Mouse (Mus musculus) brain, embryonic 14.5 days (tissue): Measurements from ENCODE around the gene Olfr1152. TPM values are rescaled to one million over a fixed set of nuclear protein-coding genes. Genes with fewer than 3 reads are reported as not detected.

Experiments
- DNase-seq: peaks from one replicate; pipeline ENCODE4 v3.0.0-alpha.2; 2011; ENCODE audit warnings: low read depth
- CTCF ChIP-seq: fragments of 200-500 bp; IDR thresholded peaks from 2 replicates; pipeline ENCODE4 v1.5.1; 2012; ENCODE audit warnings: inconsistent platforms, mild to moderate bottlenecking, moderate library complexity, borderline replicate concordance; ENCODE audit not compliant: insufficient read depth, insufficient read length; ENCODE audit errors: extremely low read depth
- POLR2A ChIP-seq: fragments of 200-500 bp; IDR thresholded peaks from 2 replicates; pipeline ENCODE4 v1.6.1; 2012; ENCODE audit warnings: mild to moderate bottlenecking, inconsistent platforms, borderline replicate concordance; ENCODE audit not compliant: poor library complexity, insufficient read depth, insufficient read length, severe bottlenecking; ENCODE audit errors: extremely low read depth
- polyA plus RNA-seq: library from polyadenylated mRNA; depleted of rRNA; stranded (reverse); fragments of >200 nt; gene quantifications from 2 replicates; pipeline ENCODE4 v1.2.3, GENCODE M21; 2012; rRNA removed

Gene Olfr1152
- polyA plus RNA-seq: not detected in 2 replicates

- TF ChIP-seq CTCF (no peak), POLR2A (no peak)
- no peak for DNase-seq
Observed at GRCm38 (mm10) chr2:87866192-87866591, at the start of gene Olfr1152. TSS of gene Olfr1152 (plus strand) at chr2:87866492.

- no peak for DNase-seq
- TF ChIP-seq POLR2A (no peak), CTCF (no peak)
Observed at GRCm38 (mm10) chr2:87830233-87830632, 36.1 kb upstream of the Olfr1152 start, which contains the start of gene Olfr1148. TSS of gene Olfr1148 (plus strand) at chr2:87830533.

GRCm38 (mm10) chr2:87843693-87844092 lies 22.6 kb upstream of the Olfr1152 start, which contains the start of gene Olfr1150-ps1:
TSS of gene Olfr1150-ps1 (plus strand) at chr2:87843993.
- TF ChIP-seq CTCF (no peak), POLR2A (no peak)
- no peak for DNase-seq

GRCm38 (mm10) chr2:87855562-87855961 lies 10.7 kb upstream of the Olfr1152 start, which contains the start of gene Olfr1151:
TSS of gene Olfr1151 (plus strand) at chr2:87855862.
- TF ChIP-seq POLR2A (no peak), CTCF (no peak)
- DNase-seq: no peak

GRCm38 (mm10) chr2:87894662-87895061 lies 28.4 kb downstream of the Olfr1152 start, which contains the start of gene Olfr1153:
TSS of gene Olfr1153 (plus strand) at chr2:87894962.
- TF ChIP-seq CTCF: no peak
- no peak for TF ChIP-seq POLR2A
- DNase-seq: no peak

- no peak for DNase-seq
- no peak for TF ChIP-seq POLR2A
- no peak for TF ChIP-seq CTCF
Observed at GRCm38 (mm10) chr2:87905066-87905465, 38.8 kb downstream of the Olfr1152 start, which contains the start of gene Olfr1154. TSS of gene Olfr1154 (minus strand) at chr2:87905166.

Other genes with a start within 250 kb of the Olfr1152 start
- gene Olfr1131, start 239.4 kb upstream of the Olfr1152 start, polyA plus RNA-seq: not detected in 2 replicates
- gene Olfr1132, start 229.0 kb upstream of the Olfr1152 start, polyA plus RNA-seq: not detected in 2 replicates
- gene Olfr1133, start 219.1 kb upstream of the Olfr1152 start, polyA plus RNA-seq: not detected in 2 replicates
- not detected in 2 replicates for gene Olfr1134, start 208.0 kb upstream of the Olfr1152 start, polyA plus RNA-seq
- gene Olfr1135, start 192.8 kb upstream of the Olfr1152 start, polyA plus RNA-seq: not detected in 2 replicates
- gene Olfr1136, start 172.5 kb upstream of the Olfr1152 start, polyA plus RNA-seq: not detected in 2 replicates
- gene Olfr1137, start 153.3 kb upstream of the Olfr1152 start, polyA plus RNA-seq: not detected in 2 replicates
- gene Olfr1138, start 126.5 kb upstream of the Olfr1152 start, polyA plus RNA-seq: not detected in 2 replicates
- not detected in 2 replicates for gene Olfr1140, start 122.7 kb upstream of the Olfr1152 start, polyA plus RNA-seq
- not detected in 2 replicates for gene Olfr1141, start 112.5 kb upstream of the Olfr1152 start, polyA plus RNA-seq
- not detected in 2 replicates for gene Olfr152, start 87.0 kb upstream of the Olfr1152 start, polyA plus RNA-seq
- gene Olfr1143, start 65.9 kb upstream of the Olfr1152 start, polyA plus RNA-seq: not detected in 2 replicates
- not detected in 2 replicates for gene Olfr1145, start 56.7 kb upstream of the Olfr1152 start, polyA plus RNA-seq
- gene Olfr1148, start 36.0 kb upstream of the Olfr1152 start, polyA plus RNA-seq: not detected in 2 replicates
- gene Olfr1150-ps1, start 22.5 kb upstream of the Olfr1152 start, polyA plus RNA-seq: not detected in 2 replicates
- not detected in 2 replicates for gene Olfr1151, start 10.6 kb upstream of the Olfr1152 start, polyA plus RNA-seq
- not detected in 2 replicates for gene Olfr1153, start 28.5 kb downstream of the Olfr1152 start, polyA plus RNA-seq
- gene Olfr1154, start 38.7 kb downstream of the Olfr1152 start, polyA plus RNA-seq: not detected in 2 replicates
- gene Olfr1155, start 78.6 kb downstream of the Olfr1152 start, polyA plus RNA-seq: not detected in 2 replicates
- gene Olfr1156, start 86.6 kb downstream of the Olfr1152 start, polyA plus RNA-seq: not detected in 2 replicates
- not detected in 2 replicates for gene Olfr1157, start 101.8 kb downstream of the Olfr1152 start, polyA plus RNA-seq
- gene Olfr74, start 108.2 kb downstream of the Olfr1152 start, polyA plus RNA-seq: not detected in 2 replicates
- gene Olfr1158, start 123.6 kb downstream of the Olfr1152 start, polyA plus RNA-seq: not detected in 2 replicates
- gene Olfr1160, start 141.8 kb downstream of the Olfr1152 start, polyA plus RNA-seq: not detected in 2 replicates
- not detected in 2 replicates for gene Olfr1161, start 156.3 kb downstream of the Olfr1152 start, polyA plus RNA-seq
- not detected in 2 replicates for gene Olfr73, start 171.2 kb downstream of the Olfr1152 start, polyA plus RNA-seq
- gene Olfr1162, start 184.6 kb downstream of the Olfr1152 start, polyA plus RNA-seq: not detected in 2 replicates
- gene Olfr1163, start 205.3 kb downstream of the Olfr1152 start, polyA plus RNA-seq: not detected in 2 replicates
- not detected in 2 replicates for gene Olfr1164, start 227.5 kb downstream of the Olfr1152 start, polyA plus RNA-seq